Mouse (Mus musculus) kidney, adult 9 months (tissue): Measurements from ENCODE around the gene Nfix.

ENCODE experiments used
- DNase-seq: peaks from one replicate; pipeline ENCODE4 v3.0.0; 2022

The Nfix gene

DNA sequence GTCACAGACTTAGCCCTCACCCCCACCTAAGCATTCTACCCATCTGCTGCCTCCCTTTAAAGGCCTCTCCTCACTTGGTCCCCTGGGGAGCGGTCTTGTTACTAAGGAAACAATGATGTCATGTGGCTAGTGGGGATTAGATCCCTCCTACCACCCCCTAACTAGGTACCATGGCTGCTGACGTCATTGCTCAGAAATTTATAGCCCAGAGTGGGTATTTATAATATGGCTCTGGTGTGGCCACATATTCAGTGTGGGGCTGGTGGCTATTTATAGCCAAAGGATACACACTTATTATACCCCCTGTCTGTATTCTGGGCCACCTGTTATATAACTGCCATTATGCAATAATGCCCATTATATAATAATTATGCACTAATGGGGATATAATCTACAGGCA lies 39.2 kb downstream of the Nfix start:
- DNase-seq, result no peak

DNA sequence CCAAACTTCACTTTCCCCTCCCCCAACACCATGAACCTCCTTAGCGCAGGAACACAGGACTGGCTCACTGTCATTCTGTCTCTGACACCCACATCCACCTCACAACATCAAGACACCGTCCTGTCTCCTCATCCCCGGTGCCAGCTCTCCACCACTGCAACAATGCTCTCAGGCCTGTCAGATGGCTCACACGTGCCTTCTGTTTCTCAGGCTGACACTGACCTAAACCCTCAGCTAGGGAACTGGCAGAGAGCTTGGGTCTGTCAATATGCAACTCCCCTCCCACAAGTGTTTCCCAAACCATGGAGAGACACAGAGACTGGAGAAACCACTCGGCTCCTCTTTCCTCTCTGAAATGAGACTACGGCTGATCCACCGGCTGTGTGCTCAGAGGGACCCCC lies 39.7 kb downstream of the Nfix start:
- DNase-seq, result no peak

DNA sequence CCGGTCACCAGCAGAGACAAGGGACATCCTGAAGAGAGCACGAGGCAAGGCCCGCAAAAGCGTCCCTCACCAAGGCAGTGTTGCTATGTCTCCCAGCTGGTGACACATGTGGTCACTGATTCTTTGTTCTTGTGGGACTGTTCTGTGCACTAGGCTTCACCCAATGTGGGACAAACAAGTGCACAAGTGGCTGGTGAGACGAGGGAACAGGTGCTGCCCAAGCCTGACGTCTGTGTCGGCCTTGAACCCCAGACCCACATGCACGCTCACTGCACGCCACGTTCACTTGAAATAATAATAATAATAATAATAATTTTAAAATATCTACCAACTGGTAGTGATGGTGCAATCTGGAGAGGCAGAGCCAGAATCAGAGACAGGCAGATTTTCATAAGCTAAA lies 40.4 kb downstream of the Nfix start:
- DNase-seq, result no peak

DNA sequence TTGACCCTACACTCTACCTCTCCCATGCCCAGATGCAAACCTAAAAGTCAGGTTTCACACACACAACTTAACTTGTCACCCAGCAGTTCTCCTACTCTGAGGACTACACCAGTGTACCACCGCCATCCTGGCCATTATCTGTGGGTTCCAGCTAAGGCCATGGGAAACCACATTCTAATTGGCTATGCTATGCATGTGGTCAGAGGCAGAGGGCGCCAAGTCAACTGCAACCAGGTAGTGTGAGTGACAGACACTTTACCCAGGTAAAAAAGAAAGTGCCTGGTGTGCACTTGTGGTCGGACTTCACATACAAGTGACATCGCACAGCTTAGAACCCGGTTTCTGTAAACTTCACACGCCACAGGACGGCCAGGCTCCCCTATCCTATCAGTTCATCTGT lies 41.0 kb downstream of the Nfix start:
- peak; percentile 56 for DNase-seq

DNA sequence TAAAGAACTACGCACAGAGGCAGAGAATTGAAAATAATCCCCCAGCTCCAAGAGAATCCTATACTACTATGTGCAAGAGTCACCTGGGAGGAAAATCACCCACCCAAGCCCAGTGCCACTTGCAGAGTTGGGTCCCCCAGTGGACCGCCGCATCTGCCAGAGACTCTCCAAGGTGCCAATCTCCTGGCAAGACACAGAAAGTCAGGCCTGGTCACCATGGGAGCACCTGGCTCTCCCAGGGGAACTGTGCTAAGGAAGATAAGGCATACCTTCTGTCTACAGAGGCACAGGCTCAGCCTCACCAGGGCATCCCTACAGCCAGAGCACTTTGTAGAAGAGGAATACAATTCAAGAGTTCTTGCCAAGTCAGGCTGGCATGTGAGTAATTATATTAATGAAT lies 41.8 kb downstream of the Nfix start:
- DNase-seq, result no peak

DNA sequence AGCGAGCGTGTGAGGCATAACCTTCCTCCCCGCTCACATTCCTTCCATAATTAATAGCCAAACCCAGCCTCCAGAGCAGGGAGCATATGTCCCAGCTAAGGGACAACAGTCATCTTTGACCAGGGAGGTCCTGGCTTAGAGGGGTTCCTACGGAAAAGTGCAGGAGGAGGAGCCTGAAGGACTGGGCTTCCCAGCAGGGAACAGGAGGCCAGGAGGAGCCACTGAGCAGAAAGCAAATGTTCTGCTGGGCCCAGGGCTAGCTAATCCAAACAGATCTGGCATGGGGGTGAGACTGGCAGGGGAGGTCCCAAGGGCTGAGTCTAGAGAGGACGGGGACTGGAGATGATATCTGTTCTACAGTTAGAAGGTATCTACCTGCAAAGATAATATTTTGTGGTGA lies 42.6 kb downstream of the Nfix start:
- no peak for DNase-seq

DNA sequence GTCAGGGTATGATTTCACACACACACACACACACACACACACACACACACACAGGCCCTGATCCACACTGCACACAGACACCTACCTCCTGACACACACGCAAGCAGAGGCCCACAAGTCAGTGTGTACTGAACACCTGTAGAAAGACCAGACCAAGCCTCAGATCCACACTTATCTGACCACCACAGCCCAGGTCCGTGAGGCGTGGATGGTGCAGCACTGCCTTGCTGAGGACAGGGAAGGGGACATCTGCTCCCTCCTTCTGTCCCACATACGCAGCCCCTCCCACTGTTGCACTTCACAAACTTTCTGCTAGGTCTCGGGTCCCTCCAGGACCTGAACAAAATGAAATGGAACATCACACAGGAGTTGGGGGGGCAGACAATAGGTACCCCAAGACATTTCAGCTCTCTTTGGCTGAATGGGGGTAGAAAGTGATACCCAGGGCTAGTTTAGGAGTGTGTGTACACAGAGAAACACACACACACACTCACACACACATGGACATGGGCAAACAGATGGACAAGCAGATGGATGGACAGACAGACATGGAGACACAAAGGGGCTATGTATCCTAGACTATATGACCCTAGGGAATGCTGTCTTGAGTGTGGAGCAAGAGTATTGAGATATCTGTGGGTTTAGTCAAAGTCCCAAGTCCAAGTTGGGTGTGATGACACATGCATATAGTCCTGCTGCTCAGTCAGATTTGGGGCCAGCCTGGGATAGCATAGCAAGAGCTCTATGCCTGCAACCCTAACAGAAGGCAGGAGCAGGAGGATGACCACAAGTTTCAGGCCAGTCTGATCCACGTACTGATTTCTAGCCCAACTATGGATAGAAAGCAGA lies 47.2 kb downstream of the Nfix start:
- DNase-seq, result no peak

DNA sequence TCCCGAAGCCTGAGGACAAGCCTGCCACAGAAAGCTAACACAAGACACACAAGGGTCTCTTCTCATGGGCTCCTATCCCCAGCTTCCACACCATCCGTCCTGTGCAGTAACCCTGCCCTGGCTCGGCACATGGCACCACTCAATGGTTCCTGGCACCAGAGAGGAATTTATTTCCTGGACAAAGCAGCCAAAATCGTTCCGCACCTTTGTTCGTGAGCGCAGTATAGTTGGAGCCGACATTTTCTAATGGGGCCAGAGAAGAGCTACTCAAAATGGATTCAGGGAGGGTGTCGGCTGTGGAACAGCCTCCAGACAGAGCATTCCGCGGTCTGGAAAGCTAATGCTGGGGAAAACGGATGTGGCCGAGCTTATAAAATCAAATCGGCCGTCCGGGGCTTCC lies 50.6 kb downstream of the Nfix start:
- DNase-seq, result no peak

DNA sequence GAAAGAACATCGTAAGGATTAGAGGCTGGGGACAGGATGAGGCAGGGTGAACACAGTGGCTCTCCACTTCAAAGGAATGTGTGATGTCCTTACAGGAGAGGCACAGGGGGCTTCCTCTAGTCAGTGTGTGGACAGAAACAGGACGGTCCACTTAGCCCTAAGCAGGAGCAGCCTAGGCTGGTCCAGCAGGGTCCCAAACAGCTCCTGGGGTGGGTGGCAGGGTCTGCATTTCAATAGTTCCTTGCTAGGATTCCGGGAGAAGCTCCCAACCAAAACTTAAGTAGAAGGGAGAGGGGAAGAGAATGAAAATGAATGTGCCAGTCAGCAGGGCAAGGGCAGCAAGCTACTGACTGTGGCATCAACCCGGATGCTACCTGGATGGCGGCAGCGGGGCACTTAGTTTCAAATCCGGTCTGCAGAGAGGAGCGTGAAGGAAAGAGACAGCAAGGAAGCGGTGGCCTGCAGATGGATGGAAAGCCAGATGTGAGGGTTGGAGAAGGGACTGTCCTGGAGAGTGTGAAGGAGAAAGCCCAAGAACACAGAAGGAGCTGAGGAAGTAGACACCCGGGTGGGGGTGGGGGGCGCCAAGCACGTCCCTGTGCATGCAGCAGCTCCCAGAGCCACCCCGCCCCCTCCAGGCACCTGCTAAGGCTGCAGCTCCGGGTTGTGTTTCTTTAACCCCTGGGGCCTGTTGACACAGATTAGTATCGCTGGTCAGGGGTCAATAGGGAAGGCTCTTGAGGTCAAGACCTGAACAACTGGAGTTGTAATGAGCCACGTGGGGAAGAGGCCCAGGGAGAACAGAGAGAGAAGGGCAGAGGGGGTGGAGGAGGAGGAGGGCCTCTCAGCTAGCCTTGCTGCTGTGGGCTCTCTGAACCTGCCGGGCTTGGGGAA lies 54.9 kb downstream of the Nfix start:
- DNase-seq, result no peak

DNA sequence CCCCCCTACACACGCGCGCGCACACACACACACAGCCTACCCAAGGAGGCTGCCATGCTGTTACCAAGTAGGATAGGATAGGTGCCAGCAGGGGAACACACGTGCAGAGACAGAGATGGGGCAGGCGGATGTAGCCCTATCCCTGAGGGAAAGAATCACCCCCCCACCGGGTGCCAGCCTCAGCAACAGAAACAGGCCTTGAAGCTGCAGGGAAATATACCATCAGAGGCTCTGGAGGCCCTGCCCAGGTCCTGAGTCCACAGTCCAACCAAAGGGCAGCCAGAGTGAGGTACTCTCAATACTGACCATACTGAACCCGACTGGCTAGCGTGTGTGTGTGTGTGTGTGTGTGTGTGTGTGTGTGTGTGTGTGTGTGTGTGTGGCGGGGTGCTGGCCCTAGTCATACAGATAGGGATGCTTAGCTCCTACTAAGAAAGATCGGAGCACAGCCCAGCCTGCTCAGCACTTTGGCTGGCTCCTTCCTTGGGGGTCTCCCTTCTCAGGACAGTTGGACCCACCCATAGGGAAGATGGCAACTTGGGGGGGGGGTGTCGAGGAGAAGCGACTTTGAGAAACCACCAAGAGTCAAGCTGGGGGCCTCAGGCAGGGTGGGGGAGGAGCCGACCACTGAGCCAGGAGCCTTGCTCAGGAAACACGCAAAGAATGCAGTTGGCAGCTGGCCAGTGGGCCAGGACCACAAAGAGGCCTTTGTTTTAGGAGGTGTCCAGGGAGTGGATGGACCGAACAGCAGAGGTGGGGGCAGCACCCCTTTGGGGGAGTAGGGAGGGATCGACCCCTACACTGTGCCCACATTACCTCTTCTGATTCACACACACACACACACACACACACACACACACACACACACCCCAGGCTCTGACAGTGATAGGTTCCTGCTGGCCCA lies 56.4 kb downstream of the Nfix start:
- peak; percentile 60 for DNase-seq

DNA sequence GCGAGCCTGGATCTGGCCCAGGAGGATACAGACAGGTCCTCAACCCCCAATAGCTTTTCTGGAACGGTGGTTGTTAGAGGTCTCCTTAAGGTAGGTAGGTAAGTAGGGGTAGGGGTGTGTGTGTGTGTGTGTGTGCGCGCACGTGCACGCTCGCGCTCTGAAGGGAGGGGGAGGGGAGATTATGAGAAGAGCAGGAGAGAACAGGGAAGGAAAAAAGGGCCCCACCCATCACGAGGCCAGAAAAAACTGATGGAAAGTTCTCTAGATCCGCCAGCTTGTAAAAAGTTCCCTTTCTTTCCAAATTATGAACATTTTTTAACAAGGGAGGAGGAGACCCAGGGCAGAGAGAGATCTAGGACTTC lies 57.1 kb downstream of the Nfix start:
- DNase-seq, result no peak

DNA sequence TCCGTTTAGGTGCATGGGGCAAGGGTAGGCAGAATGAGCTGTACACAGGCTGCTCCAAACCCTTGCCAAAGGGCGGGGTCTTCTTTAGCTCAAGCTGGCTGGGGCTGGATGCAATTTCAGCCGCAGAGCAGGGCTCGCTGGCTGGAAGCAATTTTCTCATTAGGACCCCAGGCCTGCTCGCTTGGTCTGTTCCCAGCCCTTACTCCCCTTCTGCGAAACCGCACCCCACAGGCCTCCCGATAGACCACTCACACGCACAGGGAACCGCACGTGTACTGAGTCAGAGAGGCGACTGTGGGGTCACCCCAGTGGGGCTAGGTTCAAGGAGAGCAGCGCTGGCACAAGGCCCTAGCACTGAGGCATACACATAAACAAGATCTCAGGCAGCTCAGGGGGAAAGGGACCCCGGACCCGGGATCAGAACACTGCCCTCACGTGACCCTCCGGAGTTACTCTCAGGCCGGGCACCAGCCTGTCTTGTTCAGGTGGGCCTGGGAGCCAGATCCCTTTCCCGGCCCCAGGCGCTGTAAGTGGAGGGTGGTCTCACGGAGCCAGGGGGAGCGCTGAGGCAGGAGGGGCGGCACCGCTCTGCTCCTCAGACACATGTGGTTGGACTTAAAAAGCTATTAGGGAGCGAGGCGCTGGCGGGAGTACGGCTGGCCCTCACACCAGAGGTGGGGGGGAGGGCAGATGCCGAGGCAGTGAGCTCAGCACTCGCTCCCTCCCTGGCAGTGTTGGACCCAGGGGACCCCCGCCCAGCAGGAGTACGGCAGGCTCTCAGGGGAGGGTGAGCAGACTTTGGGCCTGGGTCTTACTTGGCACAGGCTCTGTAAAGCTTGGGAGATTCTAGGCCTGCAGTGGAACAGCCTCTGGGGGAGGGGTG lies 57.7 kb downstream of the Nfix start:
- DNase-seq, result no peak

DNA sequence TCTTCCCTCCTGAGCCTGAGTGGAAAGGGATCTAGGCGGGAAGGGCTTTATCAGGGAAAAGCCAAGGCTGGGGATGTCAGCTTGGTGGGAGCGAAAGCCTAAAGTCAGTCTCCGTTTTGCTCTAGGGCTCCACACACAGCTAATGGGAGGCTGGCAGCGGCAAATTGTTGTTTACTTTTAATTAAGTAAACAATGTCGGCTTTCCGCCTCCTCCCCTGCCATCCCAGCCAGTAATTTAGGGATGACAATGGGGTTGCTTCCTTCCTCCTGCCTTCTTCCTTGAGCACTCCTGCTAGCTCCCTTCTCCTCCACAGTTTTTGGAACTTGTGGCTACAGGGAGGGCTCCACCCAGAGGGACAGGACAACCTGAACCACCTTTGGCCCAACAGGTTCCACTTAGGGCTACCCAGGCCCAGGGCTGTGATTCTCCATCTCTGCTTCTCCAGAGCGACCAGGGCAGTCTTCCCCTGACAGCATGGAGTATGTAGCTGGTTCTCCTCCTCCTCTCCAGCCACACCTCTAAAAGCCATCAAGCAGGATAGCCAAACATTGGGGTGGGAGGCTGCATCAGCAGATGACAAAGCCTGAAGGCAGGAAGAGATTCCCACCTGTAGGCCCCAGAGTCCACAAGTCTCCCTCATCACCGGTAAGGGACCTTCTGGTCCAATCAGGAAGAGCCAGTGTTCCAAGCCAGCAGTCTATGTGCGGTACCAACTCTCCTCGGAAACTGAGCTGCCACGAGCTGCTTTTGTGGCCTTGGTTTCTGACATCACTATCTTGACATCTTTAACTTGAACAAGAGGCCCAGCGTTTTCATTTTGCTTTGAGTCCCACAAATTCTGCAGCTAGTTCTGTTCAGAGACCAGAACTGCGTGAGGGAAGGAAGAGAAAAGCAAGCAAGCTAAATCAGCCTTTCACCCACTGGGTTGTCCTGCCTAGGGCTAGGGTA lies 59.0 kb downstream of the Nfix start:
- DNase-seq, result no peak

DNA sequence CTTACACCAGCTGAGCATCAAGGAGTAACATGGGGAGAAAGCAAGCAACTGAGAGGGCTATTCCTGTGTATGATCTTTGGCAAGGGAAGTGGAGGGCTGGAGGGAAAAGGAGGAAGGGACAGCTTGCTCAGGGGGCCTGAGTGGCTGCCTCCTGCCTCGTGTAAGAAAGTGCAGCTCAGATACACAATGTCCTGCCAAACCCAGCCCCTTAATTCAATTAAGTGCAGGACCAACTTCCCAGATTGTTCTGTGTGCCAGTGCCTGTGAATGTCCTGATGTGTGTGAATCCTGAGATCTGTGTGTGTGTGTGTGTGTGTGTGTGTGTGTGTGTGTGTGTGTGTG lies 60.8 kb downstream of the Nfix start:
- DNase-seq, result no peak

DNA sequence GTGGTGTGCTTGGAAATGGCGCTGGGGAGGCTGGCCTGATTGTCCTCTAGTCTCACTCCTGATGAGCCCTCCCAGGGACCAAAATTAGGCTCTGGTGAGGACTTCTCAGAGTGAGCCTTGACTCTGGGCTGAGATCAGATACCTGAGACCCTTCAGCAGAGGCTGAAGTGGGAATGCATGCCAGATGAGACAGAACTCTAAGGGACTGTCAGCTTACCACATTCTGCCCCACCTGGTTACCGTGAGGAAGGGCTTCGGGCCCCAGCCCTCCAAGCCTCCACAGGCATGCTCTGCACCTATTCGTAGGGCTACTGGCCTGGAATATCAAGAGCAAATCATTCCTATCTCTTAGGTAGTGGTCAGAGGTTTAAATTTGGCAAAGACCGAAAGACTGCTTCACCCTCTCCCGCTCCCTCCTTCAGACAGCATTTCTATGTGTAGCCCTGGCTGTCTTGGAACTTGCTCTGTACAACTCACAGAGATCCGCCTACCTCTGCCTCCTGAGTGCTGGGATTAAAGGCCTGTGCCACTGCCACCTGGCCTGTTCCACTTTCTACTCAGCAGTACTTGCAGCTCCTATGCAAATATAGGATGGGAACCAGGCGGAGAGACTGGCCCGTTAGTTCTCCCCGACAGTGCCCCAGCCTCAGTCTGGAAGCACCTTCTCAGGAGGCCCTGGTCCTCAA lies 61.3 kb downstream of the Nfix start:
- DNase-seq, result no peak

DNA sequence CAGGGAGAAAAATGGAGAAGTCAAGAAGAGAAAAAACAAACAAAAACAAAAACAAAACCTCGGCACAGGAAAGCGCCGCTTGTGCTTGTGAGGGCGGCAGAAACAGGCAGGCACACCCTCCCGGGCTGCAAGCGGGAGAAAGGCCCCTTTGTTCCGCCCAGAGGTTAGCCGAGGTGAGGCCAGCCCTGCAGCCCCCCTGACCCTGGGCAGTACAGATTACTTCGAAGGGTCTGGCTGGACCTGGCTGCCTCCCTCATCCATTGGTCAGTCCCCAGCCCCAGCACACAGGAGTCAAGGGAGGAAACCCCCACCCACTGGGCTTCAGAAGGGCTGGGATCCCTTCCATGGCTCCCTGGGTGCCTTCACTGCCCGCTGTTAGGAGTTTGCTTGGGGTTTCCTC lies 61.9 kb downstream of the Nfix start:
- DNase-seq, result no peak

DNA sequence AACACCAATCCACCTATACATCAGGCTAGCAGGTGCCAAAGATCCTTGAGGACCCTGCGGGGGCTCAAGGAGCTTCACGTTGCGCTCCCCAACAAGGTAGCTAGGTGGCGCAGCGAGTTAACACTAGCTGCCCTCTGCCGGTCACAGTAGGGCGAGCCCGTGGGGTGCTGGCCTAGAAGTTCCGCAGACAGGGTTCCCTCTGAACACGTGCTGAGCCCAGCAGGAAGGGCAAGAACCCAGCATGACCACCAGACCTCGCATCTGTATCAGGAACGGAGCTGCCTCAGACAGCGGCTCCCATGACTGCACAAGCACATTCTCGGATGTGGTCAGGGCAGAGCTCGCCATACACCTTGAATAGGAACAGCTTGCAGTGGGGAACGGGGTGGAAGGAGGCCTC lies 62.5 kb downstream of the Nfix start:
- peak; percentile 81 for DNase-seq

DNA sequence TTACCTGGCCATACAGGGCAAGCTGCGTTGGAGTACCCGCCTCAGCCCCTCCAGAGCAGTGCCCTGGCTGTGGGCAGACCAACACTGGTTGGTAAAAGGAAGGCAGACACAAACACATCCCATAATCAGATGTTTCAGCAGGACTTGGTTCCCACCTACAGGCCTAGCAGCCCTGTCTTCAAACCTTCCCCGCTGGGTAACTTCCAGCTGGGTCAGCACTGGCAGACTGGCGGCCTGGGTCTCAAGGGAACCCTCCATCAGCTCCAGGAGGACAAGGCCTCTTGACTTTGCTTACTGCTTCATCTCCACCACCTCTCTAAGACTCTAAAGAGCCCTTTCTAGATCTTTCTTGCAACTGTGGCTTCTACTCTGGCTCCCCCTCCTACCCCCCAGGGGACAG lies 63.6 kb downstream of the Nfix start:
- no peak for DNase-seq

DNA sequence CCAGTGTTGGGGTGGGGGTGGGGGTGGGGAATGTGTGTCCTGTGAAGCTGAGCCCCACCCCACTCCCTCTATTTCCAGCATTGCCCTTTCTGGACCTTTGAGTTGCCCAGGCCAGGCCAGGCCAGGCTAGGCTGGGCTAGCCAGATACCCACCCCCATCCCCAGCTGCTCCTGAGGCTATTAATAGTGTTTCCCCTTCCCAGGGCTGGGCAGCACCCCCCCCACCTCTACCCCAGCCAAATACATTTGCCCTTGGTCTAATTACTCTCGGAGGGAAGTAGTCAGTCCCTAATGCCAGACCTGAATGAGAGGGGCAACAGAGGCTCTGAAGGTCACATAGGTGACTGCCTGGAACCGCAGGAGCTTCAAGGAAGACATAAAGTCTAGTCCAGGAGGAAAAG lies 64.5 kb downstream of the Nfix start:
- DNase-seq, result no peak

DNA sequence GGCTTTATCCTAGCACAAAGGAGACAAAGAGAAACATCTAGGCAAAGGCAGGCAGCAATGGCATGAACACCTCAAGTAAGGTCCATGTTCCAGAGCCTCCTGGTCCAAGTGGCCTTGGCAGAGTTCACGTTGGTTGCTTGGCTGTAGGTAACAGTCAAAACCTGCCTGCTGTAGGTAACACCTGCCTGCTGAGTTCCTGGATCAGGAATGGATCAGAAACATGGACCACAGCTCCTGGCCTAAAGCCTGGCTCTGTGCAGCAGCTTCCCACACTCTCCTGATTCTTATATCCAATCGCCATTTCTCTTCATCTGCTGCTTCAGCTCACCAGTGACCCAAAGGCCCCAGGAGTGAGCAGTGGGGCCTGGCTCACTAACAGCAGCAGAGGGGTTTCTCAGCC lies 65.5 kb downstream of the Nfix start:
- no peak for DNase-seq

DNA sequence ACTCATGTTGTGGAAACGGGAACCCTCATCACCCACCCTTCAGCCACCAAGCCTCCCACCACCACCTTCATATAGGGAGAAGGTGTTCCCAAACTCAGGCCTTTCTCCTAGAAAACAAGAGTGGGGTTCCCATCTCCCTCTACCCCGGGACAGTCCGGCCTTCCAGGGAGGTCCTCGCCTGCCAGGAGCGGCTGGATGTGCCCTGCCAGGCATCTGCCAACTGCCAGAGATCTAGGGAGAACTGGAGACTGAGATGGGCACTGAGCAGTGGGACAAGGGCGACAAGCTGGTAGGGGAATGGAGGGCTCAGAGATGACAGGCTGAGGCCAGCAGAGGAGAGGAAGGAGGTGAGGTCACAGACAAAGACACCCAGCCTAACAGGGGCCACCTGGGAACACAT lies 66.2 kb downstream of the Nfix start:
- DNase-seq, result no peak
